Mouse (Mus musculus) regulatory T cell (primary cell): ENCODE results near the gene Ano6.

ENCODE experiments used
- in situ Hi-C: fragments of 300-600 bp; cut with MboI, MseI; formaldehyde crosslinking; loops from one replicate; pipeline ENCODE4 v1.15.1; 2025; ENCODE audit warnings: high pct_unique_total_duplicates

The Ano6 gene

GRCm38 (mm10) chr15:95790529-95791071, at the start of gene Ano6:
Ano6 (plus strand) TSS chr15:95790843.
- in situ Hi-C loops, result loop anchor here (25.0 kb wide), 1 partner anchor 497 kb away; the partner anchor contains the start of gene Arid2

- in situ Hi-C loops, result no loop called here
These were observed 47.7 kb upstream of the Ano6 start for GRCm38 (mm10) chr15:95742955-95743354.

GRCm38 (mm10) chr15:95743856-95744255, 46.8 kb upstream of the Ano6 start:
- in situ Hi-C loops, result no loop called here

GRCm38 (mm10) chr15:95745346-95746106, 45.1 kb upstream of the Ano6 start:
- in situ Hi-C loops, result no loop called here

- in situ Hi-C loops, result no loop called here
These were observed 44.1 kb upstream of the Ano6 start for GRCm38 (mm10) chr15:95746513-95746912.

GRCm38 (mm10) chr15:95746955-95747931, 43.4 kb upstream of the Ano6 start:
- in situ Hi-C loops, result no loop called here

- in situ Hi-C loops, result no loop called here
These were observed 41.4 kb upstream of the Ano6 start for GRCm38 (mm10) chr15:95749216-95749615.

- in situ Hi-C loops, result no loop called here
These were observed 40.6 kb upstream of the Ano6 start for GRCm38 (mm10) chr15:95750038-95750437.

GRCm38 (mm10) chr15:95751832-95752676, 38.6 kb upstream of the Ano6 start:
- in situ Hi-C loops, result no loop called here

GRCm38 (mm10) chr15:95752677-95753019, 38.0 kb upstream of the Ano6 start:
- in situ Hi-C loops, result no loop called here

GRCm38 (mm10) chr15:95753031-95753430, 37.6 kb upstream of the Ano6 start:
- in situ Hi-C loops, result no loop called here

- in situ Hi-C loops, result no loop called here
These were observed 33.5 kb upstream of the Ano6 start for GRCm38 (mm10) chr15:95757169-95757568.

- in situ Hi-C loops, result no loop called here
These were observed 32.6 kb upstream of the Ano6 start for GRCm38 (mm10) chr15:95758069-95758468.

- in situ Hi-C loops, result no loop called here
These were observed 31.8 kb upstream of the Ano6 start for GRCm38 (mm10) chr15:95758696-95759434.

GRCm38 (mm10) chr15:95759857-95760256, 30.8 kb upstream of the Ano6 start:
- in situ Hi-C loops, result loop anchor here (10.0 kb wide), 1 partner anchor 185 kb away; no protein-coding TSS in a partner anchor

- in situ Hi-C loops, result loop anchor here (10.0 kb wide), 1 partner anchor 183 kb away; no protein-coding TSS in a partner anchor
These were observed 29.2 kb upstream of the Ano6 start for GRCm38 (mm10) chr15:95761420-95761819.

- in situ Hi-C loops, result loop anchor here (10.0 kb wide), 1 partner anchor 182 kb away; no protein-coding TSS in a partner anchor
These were observed 27.9 kb upstream of the Ano6 start for GRCm38 (mm10) chr15:95762661-95763303.

- in situ Hi-C loops, result loop anchor here (10.0 kb wide), 1 partner anchor 181 kb away; no protein-coding TSS in a partner anchor
These were observed 27.2 kb upstream of the Ano6 start for GRCm38 (mm10) chr15:95763464-95763863.

GRCm38 (mm10) chr15:95765271-95765670, 25.4 kb upstream of the Ano6 start:
- in situ Hi-C loops, result loop anchor here (10.0 kb wide), 1 partner anchor 180 kb away; no protein-coding TSS in a partner anchor

- in situ Hi-C loops, result loop anchor here (10.0 kb wide), 1 partner anchor 179 kb away; no protein-coding TSS in a partner anchor
These were observed 24.7 kb upstream of the Ano6 start for GRCm38 (mm10) chr15:95765936-95766335.
